Mouse (Mus musculus): ENCODE measurements at regions not wholly inside any gene's neighbourhood (a gene's known extent, or its start where the extent isn't known, plus 50 kb on each side); places are given as distances from the start of the nearest gene placed in this dataset.

DNA sequence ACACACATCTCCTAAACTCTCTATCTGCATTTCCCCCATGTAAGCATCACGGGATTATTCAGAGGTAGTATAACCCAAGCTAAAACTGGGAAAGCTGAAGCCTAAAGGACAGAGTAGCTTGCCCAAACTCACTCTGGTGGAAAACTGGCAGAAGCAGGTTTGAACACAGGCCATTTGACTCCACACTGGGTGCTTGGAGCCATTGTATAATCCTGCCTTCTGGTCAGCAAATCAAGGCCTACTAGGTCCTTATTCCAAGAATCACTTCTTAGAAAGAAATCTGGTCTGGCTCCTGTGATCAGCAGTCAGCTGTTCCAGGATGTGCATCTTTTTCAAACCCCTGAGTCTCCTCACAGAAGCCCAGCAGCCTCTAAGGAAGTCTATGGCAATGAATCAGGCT, 582.4 kb downstream of the Nfib start:
- Histone ChIP-seq H3K4me2 (replicated peaks) (no peak overlapping the region), H3K36me3 (no peaks in the 10 kb centered on the region), H3K4me3 (no peak overlapping the region), H3K9ac (no peak overlapping the region), H3K9me3 (no peaks in the 10 kb centered on the region), H3K27me3 (replicated peaks) (no peaks in the 10 kb centered on the region), H3K4me1 (no peaks in the 10 kb centered on the region), H3K27ac (no peak overlapping the region)
- no peak for ATAC-seq (ENCODE audit: low FRiP score, low read depth)
- 97% methylated on average over 1 of the region's 1 CpGs for WGBS

DNA sequence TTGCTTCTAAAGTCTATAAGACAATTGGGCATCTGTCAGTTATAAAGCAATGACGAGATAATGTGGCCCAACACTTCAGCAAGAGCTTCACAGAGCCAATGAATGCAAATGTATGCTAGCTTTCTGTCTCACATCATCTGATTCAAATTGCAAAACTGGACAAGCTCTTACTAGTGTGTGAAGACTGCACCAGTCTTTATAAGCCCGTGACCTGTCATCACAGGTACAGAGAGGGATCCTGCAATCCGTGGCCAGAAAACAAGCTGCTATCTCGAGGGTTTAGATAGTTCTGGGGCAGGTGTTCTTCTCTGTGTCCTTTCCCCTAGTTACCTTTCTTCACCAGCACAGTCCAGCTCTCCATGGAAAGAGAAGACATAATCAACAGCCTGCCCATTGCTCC, 584.8 kb downstream of the Nfib start:
- 68% methylated on average over 4 of the region's 4 CpGs for WGBS
- ATAC-seq (ENCODE audit: low FRiP score, low read depth) = no peak
- Histone ChIP-seq H3K4me1 (no peaks in the 10 kb centered on the region), H3K27ac (no peak overlapping the region), H3K27me3 (replicated peaks) (no peaks in the 10 kb centered on the region), H3K9me3 (no peaks in the 10 kb centered on the region), H3K4me3 (no peak overlapping the region), H3K4me2 (replicated peaks) (no peak overlapping the region), H3K9ac (no peak overlapping the region), H3K36me3 (no peaks in the 10 kb centered on the region)

DNA sequence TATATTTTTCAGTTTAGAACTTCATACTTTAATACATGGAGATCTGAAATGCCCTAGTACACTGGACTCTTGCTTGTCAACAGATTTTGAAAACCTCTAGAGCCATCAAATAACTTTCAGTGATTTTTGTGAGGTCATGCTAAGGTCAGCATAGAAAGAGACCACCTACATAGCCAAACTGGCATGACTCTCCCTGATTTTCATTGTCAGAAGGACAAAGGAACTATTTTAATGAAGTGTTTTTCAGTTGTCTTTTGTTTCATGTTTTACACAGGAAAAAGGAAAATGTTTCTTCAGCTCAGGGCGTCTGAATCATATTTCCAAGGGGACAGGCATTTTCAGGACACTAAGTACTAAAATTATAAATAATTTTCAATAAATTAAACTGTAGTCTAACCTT, 585.2 kb downstream of the Nfib start:
- H3K4me1 ChIP-seq = no peaks in the 10 kb centered on the region
- H3K9me3 ChIP-seq = no peaks in the 10 kb centered on the region
- no peak for ATAC-seq (ENCODE audit: low FRiP score, low read depth)
- no peaks in the 10 kb centered on the region for H3K27me3 ChIP-seq (replicated peaks)
- H3K36me3 ChIP-seq = no peaks in the 10 kb centered on the region
- H3K4me3 ChIP-seq = no peak overlapping the region
- 36% methylated on average over 1 of the region's 1 CpGs for WGBS
- no peak overlapping the region for H3K27ac ChIP-seq
- no peak overlapping the region for H3K4me2 ChIP-seq (replicated peaks)
- no peak overlapping the region for H3K9ac ChIP-seq

DNA sequence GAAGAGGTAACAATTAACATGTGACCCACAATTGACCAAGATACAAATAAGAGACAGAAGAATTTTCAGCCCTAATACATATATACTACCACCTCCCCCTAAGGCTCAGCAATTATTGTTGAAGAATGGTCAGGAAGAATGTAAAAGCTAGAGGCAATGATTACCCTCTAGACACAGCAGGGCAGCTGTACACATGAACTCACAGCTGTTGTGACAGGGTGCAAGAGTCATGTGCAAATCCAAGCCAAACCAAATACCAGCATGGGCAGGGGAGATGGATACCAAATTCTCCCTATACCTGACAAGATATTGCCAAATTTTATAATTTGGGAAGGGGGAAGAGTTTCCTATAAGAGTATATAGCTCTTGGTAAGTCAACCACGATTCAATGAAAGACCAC, 603.7 kb downstream of the Nfib start:
- Histone ChIP-seq H3K27me3 (replicated peaks) (no peaks in the 10 kb centered on the region), H3K4me3 (no peak overlapping the region), H3K36me3 (no peaks in the 10 kb centered on the region), H3K27ac (no peak overlapping the region), H3K9ac (no peak overlapping the region), H3K4me1 (no peaks in the 10 kb centered on the region), H3K9me3 (no peaks in the 10 kb centered on the region), H3K4me2 (replicated peaks) (no peak overlapping the region)
- WGBS = 90% methylated on average over 1 of the region's 1 CpGs
- ATAC-seq (ENCODE audit: low FRiP score, low read depth) = no peak

DNA sequence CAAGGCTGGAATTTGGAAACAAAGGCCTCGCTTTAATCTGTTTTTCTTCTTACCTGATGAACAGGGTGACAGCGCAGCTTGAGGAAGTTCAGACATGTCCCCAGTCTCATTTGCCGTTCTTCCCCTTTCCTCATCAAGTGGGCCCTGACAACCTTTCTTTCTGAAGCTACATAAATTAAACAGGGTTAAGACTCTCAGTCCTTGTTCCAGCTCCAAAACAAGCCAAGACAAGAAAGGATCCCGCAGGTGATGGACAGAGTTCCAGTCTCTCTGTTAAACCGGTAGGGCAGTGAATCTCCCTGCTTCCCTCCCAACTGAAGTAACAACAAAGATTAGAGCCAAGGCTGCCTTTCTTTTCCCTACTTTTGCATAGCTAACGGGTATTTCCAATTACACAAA, 605.6 kb downstream of the Nfib start:
- Histone ChIP-seq H3K4me1 (no peaks in the 10 kb centered on the region), H3K9ac (no peak overlapping the region), H3K27ac (no peak overlapping the region), H3K4me2 (replicated peaks) (no peak overlapping the region), H3K27me3 (replicated peaks) (no peaks in the 10 kb centered on the region), H3K9me3 (no peaks in the 10 kb centered on the region), H3K4me3 (no peak overlapping the region), H3K36me3 (no peaks in the 10 kb centered on the region)
- WGBS = 70% methylated on average over 6 of the region's 6 CpGs
- no peak for ATAC-seq (ENCODE audit: low FRiP score, low read depth)

DNA sequence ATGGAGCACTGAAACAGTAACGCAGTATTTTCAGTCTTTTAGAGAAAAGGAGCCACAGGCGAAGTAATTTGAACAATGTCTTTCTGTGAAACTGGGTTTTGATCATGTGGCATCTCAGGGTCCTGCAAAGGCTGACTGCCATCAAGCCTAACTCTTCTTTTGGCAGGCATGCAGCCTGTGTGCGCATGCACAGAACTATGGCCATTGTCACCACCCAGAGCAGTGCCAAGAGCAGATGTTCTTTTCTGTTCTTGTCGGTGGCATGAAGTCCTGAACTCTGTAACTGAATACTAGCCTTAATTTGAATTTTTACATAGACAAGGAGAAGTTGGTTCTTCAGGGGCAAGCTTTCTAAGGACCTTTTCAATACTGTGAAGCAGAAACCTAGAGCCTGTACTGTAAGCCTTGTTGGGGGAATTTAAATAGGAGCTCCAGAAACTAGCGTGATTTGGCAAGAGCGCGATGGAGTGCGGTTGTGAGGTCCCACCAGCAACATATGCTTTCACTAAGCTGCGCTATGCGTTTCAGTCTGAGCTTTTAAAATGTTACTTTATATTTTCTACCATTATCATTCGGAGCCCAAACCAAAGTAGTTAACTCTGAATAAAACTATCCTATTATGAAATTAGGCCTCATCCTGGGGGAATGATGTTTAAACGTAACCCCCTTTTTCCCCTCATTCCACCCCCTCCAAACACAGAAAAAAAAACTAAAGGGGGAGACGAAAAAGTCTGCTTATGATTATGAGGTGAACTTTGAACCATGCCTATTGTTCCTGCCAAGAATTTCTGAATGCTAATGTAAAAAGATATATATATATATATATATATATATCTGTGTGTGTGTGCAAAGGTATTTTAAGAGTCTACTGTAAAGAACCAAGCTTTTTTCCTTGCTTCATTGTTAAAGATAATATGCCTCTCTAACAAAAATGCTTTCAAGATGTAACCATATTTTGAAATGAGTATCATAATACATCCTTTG, 606.3 kb downstream of the Nfib start:
- Histone ChIP-seq H3K4me2 (replicated peaks) (no peak overlapping the region), H3K4me3 (no peak overlapping the region), H3K4me1 (no peaks in the 10 kb centered on the region), H3K27me3 (replicated peaks) (no peaks in the 10 kb centered on the region), H3K27ac (no peak overlapping the region), H3K9me3 (no peaks in the 10 kb centered on the region), H3K36me3 (no peaks in the 10 kb centered on the region), H3K9ac (no peak overlapping the region)
- ATAC-seq (ENCODE audit: low FRiP score, low read depth) = no peak
- 80% methylated on average over 13 of the region's 13 CpGs for WGBS

DNA sequence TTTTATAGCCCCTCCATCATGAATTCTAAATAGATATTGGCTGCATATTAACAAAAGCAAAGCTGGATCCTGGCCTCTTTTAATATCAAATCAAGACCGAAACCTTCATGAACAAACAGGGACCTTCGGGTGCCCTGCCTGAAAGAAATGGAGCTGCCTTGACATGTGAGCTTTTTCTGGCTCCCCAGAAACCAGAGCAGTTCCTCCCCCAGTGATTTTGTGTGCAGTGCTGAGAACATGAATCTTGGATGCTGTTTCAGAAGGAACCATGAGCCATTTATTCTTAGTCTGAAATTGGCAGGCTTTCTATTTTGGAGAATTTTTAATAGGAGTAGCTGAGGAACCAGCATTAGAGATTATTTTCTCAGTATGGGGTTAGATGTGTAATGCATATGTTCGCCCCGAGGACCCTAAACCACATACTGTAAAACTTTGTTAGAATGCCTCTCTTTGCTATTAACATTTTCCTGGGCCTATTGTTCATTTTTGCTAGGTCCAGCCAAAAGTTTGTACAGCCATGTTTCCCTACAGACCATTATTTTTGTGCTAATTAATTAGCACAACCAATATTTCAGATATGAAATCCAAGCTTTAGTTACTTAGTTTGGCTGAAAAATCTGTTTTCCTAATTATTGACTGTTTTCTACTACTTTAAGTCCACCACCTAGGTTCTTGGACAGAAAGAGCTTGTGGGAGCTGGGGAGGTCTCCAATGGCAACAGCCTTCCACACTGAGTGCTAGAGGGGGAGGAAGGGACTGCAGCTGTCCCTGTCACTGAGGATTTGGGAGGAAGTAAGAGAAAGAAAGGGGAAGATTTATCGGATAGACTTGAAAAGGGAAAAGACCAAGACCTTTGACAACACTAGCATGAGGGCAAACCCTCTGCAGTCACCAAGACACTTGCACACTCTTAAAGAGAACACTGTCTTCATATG, 613.0 kb downstream of the Nfib start:
- H3K27me3 ChIP-seq (replicated peaks) = no peaks in the 10 kb centered on the region
- no peak overlapping the region for H3K27ac ChIP-seq
- H3K9ac ChIP-seq = no peak overlapping the region
- ATAC-seq (ENCODE audit: low FRiP score, low read depth) = no peak
- WGBS = 84% methylated on average over 5 of the region's 5 CpGs
- H3K36me3 ChIP-seq = no peaks in the 10 kb centered on the region
- H3K9me3 ChIP-seq = no peaks in the 10 kb centered on the region
- no peak overlapping the region for H3K4me2 ChIP-seq (replicated peaks)
- H3K4me3 ChIP-seq = no peak overlapping the region
- H3K4me1 ChIP-seq = no peaks in the 10 kb centered on the region

DNA sequence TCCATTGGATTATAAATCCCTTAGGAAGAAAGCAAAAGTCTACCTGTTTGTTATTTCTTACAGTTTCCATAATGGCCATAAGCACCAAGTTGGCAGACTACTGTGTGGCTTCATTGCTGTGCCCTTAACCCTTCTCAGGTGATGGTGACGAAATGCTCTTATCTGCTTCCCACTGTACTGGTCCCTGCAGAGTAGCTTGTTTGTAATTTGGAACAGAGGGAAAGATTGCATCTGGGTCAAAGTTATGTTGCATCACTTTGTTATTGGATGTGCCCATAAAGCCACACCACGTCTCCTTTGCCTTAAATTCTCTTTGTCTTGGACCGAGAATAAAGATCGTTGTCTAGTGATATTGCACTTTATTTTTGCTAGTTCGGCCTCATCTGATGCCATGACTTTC, 615.9 kb downstream of the Nfib start:
- Histone ChIP-seq H3K27ac (no peak overlapping the region), H3K9me3 (no peaks in the 10 kb centered on the region), H3K27me3 (replicated peaks) (no peaks in the 10 kb centered on the region), H3K4me1 (no peaks in the 10 kb centered on the region), H3K9ac (no peak overlapping the region), H3K36me3 (no peaks in the 10 kb centered on the region), H3K4me2 (replicated peaks) (no peak overlapping the region), H3K4me3 (no peak overlapping the region)
- WGBS = 91% methylated on average over 5 of the region's 5 CpGs
- ATAC-seq (ENCODE audit: low FRiP score, low read depth) = no peak

DNA sequence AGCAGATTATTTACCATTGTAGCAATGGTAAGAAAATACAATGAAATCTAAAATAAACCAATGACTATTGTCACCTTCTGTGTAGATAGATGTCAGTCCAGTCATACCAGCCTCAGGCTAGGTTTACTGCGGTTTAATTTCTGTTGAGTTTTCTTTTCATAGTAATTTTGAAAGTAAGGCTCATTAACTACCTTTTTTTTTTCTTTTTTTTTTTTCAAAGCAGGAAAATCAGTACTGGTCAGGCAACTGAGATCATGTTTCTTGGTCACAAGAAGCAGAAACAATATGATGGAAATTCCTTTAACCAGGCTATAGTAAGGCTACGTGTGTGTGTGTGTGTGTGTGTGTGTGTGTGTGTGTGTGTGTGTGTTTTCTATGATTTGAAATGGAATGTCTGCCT, 622.0 kb downstream of the Nfib start:
- Histone ChIP-seq H3K4me3 (no peak overlapping the region), H3K27ac (no peak overlapping the region), H3K9ac (no peak overlapping the region), H3K27me3 (replicated peaks) (no peaks in the 10 kb centered on the region), H3K4me1 (no peaks in the 10 kb centered on the region), H3K4me2 (replicated peaks) (no peak overlapping the region), H3K9me3 (no peaks in the 10 kb centered on the region), H3K36me3 (no peaks in the 10 kb centered on the region)
- ATAC-seq (ENCODE audit: low FRiP score, low read depth) = no peak
- WGBS = 89% methylated on average over 2 of the region's 2 CpGs

DNA sequence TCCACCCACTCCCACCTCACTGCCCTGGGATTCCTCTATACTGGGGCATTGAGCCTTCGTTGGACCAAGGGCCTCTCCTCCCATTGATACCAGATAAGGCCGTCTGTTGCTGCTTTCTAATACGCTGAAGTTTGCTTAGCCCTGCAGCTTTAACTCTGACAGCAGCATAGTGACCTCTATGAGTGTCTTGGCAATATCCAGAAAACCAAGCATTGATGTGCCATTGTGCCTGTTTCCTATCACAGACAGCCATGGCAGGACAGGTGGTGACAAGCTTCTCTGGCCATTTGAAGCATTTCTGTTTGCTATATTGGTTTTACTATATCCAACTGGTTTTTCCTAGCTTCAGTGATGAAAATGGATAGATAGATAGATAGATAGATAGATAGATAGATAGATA, 625.4 kb upstream of the Mpdz start:
- H3K27me3 ChIP-seq (replicated peaks) = no peaks in the 10 kb centered on the region
- H3K4me3 ChIP-seq = no peak overlapping the region
- no peaks in the 10 kb centered on the region for H3K4me1 ChIP-seq
- 84% methylated on average over 3 of the region's 3 CpGs for WGBS
- no peak overlapping the region for H3K4me2 ChIP-seq (replicated peaks)
- no peaks in the 10 kb centered on the region for H3K9me3 ChIP-seq
- no peaks in the 10 kb centered on the region for H3K36me3 ChIP-seq
- ATAC-seq (ENCODE audit: low FRiP score, low read depth) = no peak
- H3K9ac ChIP-seq = no peak overlapping the region
- H3K27ac ChIP-seq = no peak overlapping the region

DNA sequence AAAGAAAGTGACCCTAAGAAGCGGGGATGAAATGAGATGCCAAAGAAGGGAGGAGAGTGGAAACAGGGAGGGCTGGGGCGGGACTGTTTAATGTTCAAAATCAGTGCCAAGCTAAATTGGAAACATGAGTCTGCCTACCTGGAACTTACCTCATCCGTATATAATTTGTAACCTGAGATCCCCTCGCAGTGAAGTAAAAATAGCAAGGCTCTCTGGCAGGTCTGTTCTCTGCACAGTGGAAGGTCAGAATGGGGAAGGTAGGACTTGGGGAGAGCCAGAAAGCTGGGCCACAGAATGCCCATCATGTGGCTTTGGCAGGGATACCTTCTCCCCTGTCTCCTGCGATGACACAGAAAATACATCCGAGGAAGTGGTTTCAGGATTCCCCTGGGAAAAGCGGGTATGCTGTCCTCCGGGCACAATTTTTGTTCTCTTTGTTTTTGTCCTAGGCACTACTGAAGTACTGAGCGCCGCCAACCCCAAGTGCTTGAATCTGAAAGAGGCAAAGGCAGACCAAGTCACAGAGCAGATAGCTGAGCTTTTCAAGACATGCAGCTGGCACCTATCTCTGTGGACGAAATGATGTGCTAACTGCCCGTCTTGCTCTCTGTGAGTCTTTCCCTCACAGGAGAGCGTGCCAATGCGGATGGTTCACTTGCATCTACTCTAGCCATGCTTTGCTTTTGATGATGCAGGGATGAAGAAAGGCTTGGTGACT, 623.2 kb upstream of the Mpdz start:
- Histone ChIP-seq H3K9me3 (no peaks in the 10 kb centered on the region), H3K4me2 (replicated peaks) (no peak overlapping the region), H3K36me3 (no peaks in the 10 kb centered on the region), H3K27me3 (replicated peaks) (no peaks in the 10 kb centered on the region), H3K4me1 (no peaks in the 10 kb centered on the region), H3K27ac (no peak overlapping the region), H3K9ac (no peak overlapping the region), H3K4me3 (no peak overlapping the region)
- WGBS = 79% methylated on average over 14 of the region's 14 CpGs
- no peak for ATAC-seq (ENCODE audit: low FRiP score, low read depth)

DNA sequence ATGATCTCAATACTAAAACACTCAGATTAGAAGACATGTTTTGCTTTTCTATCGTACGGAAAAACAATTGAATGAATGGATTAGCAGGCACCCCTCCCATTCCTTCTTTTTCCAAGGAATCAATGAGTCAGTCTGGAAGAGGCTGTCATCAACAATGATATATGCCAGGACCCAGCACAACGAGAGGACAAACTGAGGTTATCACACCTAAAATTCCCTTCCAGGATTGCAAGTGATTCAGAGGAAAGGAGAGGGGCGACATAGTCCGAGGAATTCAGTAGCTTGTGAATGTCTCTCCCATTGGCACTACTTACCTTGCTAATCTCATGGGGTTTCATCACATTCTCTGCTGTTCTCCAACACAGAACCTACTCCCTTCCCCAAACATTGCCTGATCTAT, 620.1 kb upstream of the Mpdz start:
- Histone ChIP-seq H3K9ac (no peak overlapping the region), H3K27me3 (replicated peaks) (no peaks in the 10 kb centered on the region), H3K27ac (no peak overlapping the region), H3K4me3 (no peak overlapping the region), H3K9me3 (no peaks in the 10 kb centered on the region), H3K4me2 (replicated peaks) (no peak overlapping the region), H3K4me1 (no peaks in the 10 kb centered on the region), H3K36me3 (no peaks in the 10 kb centered on the region)
- no peak for ATAC-seq (ENCODE audit: low FRiP score, low read depth)
- WGBS = 87% methylated on average over 5 of the region's 5 CpGs
